Mouse (Mus musculus) left cerebral cortex, postnatal 36 days (tissue): ENCODE measurements around the gene Plch2. TPM values are rescaled to one million over a fixed set of nuclear protein-coding genes. Genes with fewer than 3 reads are reported as not detected.

Experiments used
- DNase-seq, 2 experiments: peaks; one replicate each; pipeline ENCODE4 v3.0.0; 2021 to 2022; ENCODE audit warnings: low spot score in 2 of 2, mixed read lengths in 1 of 2
- intact Hi-C: fragments of 180-260 bp; cut with DNase I; formaldehyde crosslinking; loops from one replicate; pipeline ENCODE4 v1.15.1; 2025
- total RNA-seq, 2 experiments: library from RNA; stranded (reverse); gene quantifications; 2 replicates each; pipeline ENCODE4 v1.2.3; 2021

Gene Plch2
- total RNA-seq, 2 experiments from 2014 or later = 63.2 to 92.6 TPM

GRCm38 (mm10) chr4:154963901-154964580 lies 92.5 kb downstream of the Plch2 start, which contains the start of gene Pank4:
Pank4 (plus strand) TSS chr4:154964123.
- peak; percentile 93 to 94 for DNase-seq
- intact Hi-C loops = loop anchor here (1.0 to 10.0 kb wide), 3 partner anchors 20 to 291 kb away; no protein-coding TSS in a partner anchor

- DNase-seq = peak; percentile 54 to 64
- intact Hi-C loops = loop anchor here (5.0 to 10.0 kb wide), 2 partner anchors 86 to 291 kb away; no protein-coding TSS in a partner anchor
These were observed 93.3 kb downstream of the Plch2 start for GRCm38 (mm10) chr4:154963190-154963836.

GRCm38 (mm10) chr4:154962683-154963082 lies 93.9 kb downstream of the Plch2 start:
- intact Hi-C loops = loop anchor here (5.0 to 10.0 kb wide), 2 partner anchors 85 to 292 kb away; no protein-coding TSS in a partner anchor
- DNase-seq = no peak

- intact Hi-C loops = loop anchor here (5.0 to 10.0 kb wide), 2 partner anchors 85 to 293 kb away; no protein-coding TSS in a partner anchor
- DNase-seq = no peak
These were observed 94.7 kb downstream of the Plch2 start for GRCm38 (mm10) chr4:154961911-154962310.

GRCm38 (mm10) chr4:154961226-154961738 lies 95.3 kb downstream of the Plch2 start:
- peak; percentile 60 to 67 for DNase-seq
- intact Hi-C loops = loop anchor here (5.0 to 10.0 kb wide), 2 partner anchors 84 to 294 kb away; no protein-coding TSS in a partner anchor

- DNase-seq = peak; percentile 60 to 73
- intact Hi-C loops = loop anchor here (1.0 to 10.0 kb wide), 3 partner anchors 12 to 294 kb away; no protein-coding TSS in a partner anchor
These were observed 95.8 kb downstream of the Plch2 start, which contains the start of gene Hes5 for GRCm38 (mm10) chr4:154960690-154961225. Hes5 (plus strand) TSS chr4:154960923.

- peak in 1 of 2 experiments; percentile 57 for DNase-seq
- intact Hi-C loops = loop anchor here (1.0 to 10.0 kb wide), 3 partner anchors 12 to 295 kb away; no protein-coding TSS in a partner anchor
These were observed 96.4 kb downstream of the Plch2 start for GRCm38 (mm10) chr4:154960021-154960689.

GRCm38 (mm10) chr4:154958621-154959020 lies 98.0 kb downstream of the Plch2 start:
- intact Hi-C loops = no loop called here
- DNase-seq = no peak

GRCm38 (mm10) chr4:154958171-154958570 lies 98.4 kb downstream of the Plch2 start:
- intact Hi-C loops = no loop called here
- DNase-seq = no peak

GRCm38 (mm10) chr4:154957289-154957993 lies 99.1 kb downstream of the Plch2 start:
- intact Hi-C loops = no loop called here
- peak; percentile 69 to 73 for DNase-seq

- intact Hi-C loops = no loop called here
- no peak for DNase-seq
These were observed 100.0 kb downstream of the Plch2 start for GRCm38 (mm10) chr4:154956604-154957003.

GRCm38 (mm10) chr4:154952461-154953241 lies 103.9 kb downstream of the Plch2 start:
- DNase-seq = no peak
- intact Hi-C loops = no loop called here

- intact Hi-C loops = no loop called here
- DNase-seq = no peak
These were observed 107.0 kb downstream of the Plch2 start for GRCm38 (mm10) chr4:154949589-154949982.

GRCm38 (mm10) chr4:154948940-154949588 lies 107.5 kb downstream of the Plch2 start:
- intact Hi-C loops = loop anchor here (1.0 kb wide), 1 partner anchor 11 kb away; the partner anchor contains the start of gene Hes5
- no peak for DNase-seq

- intact Hi-C loops = loop anchor here (1.0 kb wide), 1 partner anchor 12 kb away; the partner anchor contains the start of gene Hes5
- no peak for DNase-seq
These were observed 108.3 kb downstream of the Plch2 start for GRCm38 (mm10) chr4:154948066-154948939.

GRCm38 (mm10) chr4:154946319-154946718 lies 110.3 kb downstream of the Plch2 start:
- DNase-seq = peak in 1 of 2 experiments; percentile 41
- intact Hi-C loops = no loop called here
